Mouse (Mus musculus): ENCODE data around the gene Osbpl11.
A peak's percentile ranks its signal among the peaks of the same experiment; 100 is the strongest.

DNA sequence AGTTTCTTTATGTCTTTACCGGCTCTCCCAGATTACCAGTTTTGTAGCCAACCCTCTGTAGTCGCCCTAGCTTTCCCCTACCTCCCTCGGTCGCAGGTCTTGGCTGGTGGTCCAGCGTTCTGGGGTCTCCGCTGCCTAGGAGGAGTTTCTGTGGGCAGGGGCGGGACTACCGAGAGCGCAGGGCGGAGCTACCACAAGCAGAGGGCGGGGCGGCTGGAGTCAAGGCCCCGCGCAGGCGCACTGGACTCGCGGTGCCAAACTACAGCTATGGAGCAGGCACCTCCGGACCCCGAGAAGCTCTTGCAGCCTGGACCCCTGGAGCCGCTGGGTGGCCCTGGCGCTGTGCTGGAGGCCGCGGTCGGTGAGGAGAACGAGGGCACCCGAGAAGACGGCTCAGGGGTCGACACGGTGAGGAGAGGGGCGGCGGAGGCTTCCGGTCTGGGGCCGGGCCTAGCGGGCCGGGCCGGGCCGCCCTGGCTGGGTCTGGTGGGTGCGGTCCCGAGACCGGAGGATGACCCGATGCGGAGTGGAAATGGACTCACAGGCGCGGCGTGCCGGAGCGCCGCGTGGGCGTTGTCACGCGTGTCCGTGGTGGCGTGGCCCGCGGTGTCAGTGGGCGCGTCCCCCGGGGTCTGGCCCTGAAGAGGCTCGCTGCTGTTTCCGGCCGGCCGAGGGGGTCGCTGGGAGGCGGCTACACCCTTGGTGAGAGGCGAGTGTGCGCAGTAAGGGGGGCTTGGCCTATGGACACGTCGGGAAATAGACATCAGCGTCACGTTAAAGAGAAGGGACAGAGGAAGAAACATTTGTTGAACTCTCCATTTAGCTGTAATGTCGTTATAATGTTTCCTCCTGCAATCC is 66.6 kb downstream of the Osbpl11 start, which contains the start of gene Snx4:
- peak; percentile 62; the same call in 1 of the 2 replicates for TF ChIP-seq POLR2A (IDR thresholded peaks at IDR 0.05; ENCODE audit: extremely low read depth, insufficient read depth, low read length)
- no peak for TF ChIP-seq CTCF (IDR thresholded peaks at IDR 0.05; ENCODE audit: low read depth, low read length)
